Mouse (Mus musculus) cortical plate, adult 2 months (tissue): ENCODE results near the gene Chst8.

ENCODE experiments used
- CTCF ChIP-seq: fragments of 200-500 bp; IDR thresholded peaks from 2 replicates; pipeline ENCODE4 v1.5.1; 2011; ENCODE audit warnings: mild to moderate bottlenecking, control low read depth, low read length; ENCODE audit not compliant: insufficient read depth; ENCODE audit errors: extremely low read depth
- POLR2A ChIP-seq: fragments of 200-500 bp; IDR thresholded peaks from 2 replicates; pipeline ENCODE4 v1.6.1; 2011; ENCODE audit warnings: mild to moderate bottlenecking, low read length, control low read depth; ENCODE audit not compliant: insufficient read depth; ENCODE audit errors: extremely low read depth

- TF ChIP-seq POLR2A (no peak), CTCF (peak; percentile 84)
These were observed 136.5 kb downstream of the Chst8 start for GRCm38 (mm10) chr7:34675831-34676514.
